Mouse (Mus musculus) cortical plate, adult 2 months (tissue): ENCODE measurements around the gene Upk2.

Experiments
- CTCF ChIP-seq: fragments of 200-500 bp; IDR thresholded peaks from 2 replicates; pipeline ENCODE4 v1.5.1; 2011; ENCODE audit warnings: mild to moderate bottlenecking, control low read depth, low read length; ENCODE audit not compliant: insufficient read depth; ENCODE audit errors: extremely low read depth
- POLR2A ChIP-seq: fragments of 200-500 bp; IDR thresholded peaks from 2 replicates; pipeline ENCODE4 v1.6.1; 2011; ENCODE audit warnings: mild to moderate bottlenecking, low read length, control low read depth; ENCODE audit not compliant: insufficient read depth; ENCODE audit errors: extremely low read depth

DNA sequence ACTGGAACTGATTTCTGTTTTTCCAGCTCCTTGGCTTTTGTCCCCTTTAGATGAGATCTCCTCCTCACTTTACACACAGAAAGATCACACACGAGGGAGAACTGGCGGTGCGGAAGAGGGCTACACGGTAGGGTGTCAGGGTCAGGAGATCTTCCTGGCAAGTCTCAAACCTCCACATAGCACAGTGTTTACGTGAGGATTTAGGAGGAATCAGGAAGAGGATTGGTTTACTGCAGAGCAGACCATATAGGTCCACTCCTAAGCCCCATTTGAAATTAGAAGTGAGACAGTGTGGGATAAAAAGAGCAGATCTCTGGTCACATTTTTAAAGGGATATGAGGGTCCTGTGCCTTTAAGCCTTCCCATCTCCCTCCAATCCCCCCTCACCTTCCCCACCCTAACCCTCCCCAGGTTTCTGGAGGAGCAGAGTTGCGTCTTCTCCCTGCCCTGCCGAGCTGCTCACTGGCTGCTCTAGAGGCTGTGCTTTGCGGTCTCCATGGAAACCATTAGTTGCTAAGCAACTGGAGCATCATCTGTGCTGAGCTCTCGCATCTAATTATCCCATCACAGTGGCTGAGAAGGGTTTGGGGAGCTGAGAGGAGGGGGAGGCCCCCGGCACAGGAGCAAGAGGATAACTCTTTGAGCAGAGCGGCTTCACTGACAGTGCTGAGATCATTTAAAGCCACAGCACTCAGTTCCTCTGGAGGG, 2.4 kb upstream of the Upk2 start:
- TF ChIP-seq CTCF, result no peak
- TF ChIP-seq POLR2A, result peak; percentile 97
